Mouse (Mus musculus) ES-E14 (cell line): ENCODE results near the gene Btg3. TPM values are rescaled to one million over a fixed set of nuclear protein-coding genes. Genes with fewer than 3 reads are reported as not detected.
A peak's percentile ranks its signal among the peaks of the same experiment; 100 is the strongest.

Experiments used
- DNase-seq: peaks from one replicate; pipeline ENCODE4 v3.0.0-alpha.2; 2013; ENCODE audit warnings: low read depth, low spot score
- H3K27ac ChIP-seq: 2 replicates; pipeline ENCODE4 v1.5.1; 2012; ENCODE audit warnings: low read depth, mild to moderate bottlenecking, low read length, moderate library complexity, mixed read lengths; ENCODE audit not compliant: poor library complexity, insufficient read depth, severe bottlenecking
- H3K36me3 ChIP-seq: 2 replicates; pipeline ENCODE4 v1.6.1; 2012; ENCODE audit warnings: mild to moderate bottlenecking, low read length, moderate library complexity, mixed read lengths; ENCODE audit not compliant: control insufficient read depth, poor library complexity, insufficient read depth, severe bottlenecking
- H3K4me1 ChIP-seq, 2 experiments: fragments of 150-350 bp in 1 of 2; sonication (generic) in 1 of 2; 2 replicates each; pipeline ENCODE4 v1.6.1; 2012; ENCODE audit warnings: low read length in 2 of 2, mild to moderate bottlenecking in 1 of 2, mixed read lengths in 1 of 2; ENCODE audit not compliant: control insufficient read depth in 2 of 2, insufficient read depth in 2 of 2, poor library complexity in 1 of 2
- H3K4me3 ChIP-seq, 2 experiments: fragments of 150-350 bp in 1 of 2; sonication (generic) in 1 of 2; 2 replicates each; pipeline ENCODE4 v1.5.1; 2012; ENCODE audit warnings: low read length in 2 of 2, low read depth in 1 of 2, mild to moderate bottlenecking in 1 of 2, mixed read lengths in 1 of 2; ENCODE audit not compliant: insufficient read depth in 1 of 2, poor library complexity in 1 of 2, severe bottlenecking in 1 of 2
- H3K9ac ChIP-seq: 2 replicates; pipeline ENCODE4 v1.6.1; 2012; ENCODE audit warnings: low read depth, mild to moderate bottlenecking, low read length, mixed read lengths; ENCODE audit not compliant: poor library complexity, insufficient read depth, severe bottlenecking
- H3K9me3 ChIP-seq: fragments of 150-350 bp; sonication (generic); 2 replicates; pipeline ENCODE4 v1.6.1; 2012; ENCODE audit warnings: low read depth, mild to moderate bottlenecking, low read length; ENCODE audit not compliant: control insufficient read depth, insufficient read depth
- CHD2 ChIP-seq: IDR thresholded peaks from 2 replicates; pipeline ENCODE4 v1.6.1; 2014; ENCODE audit warnings: mild to moderate bottlenecking, low read depth, low read length, inconsistent platforms
- HCFC1 ChIP-seq: IDR thresholded peaks from 2 replicates; pipeline ENCODE4 v1.6.1; 2012; ENCODE audit warnings: low read length, inconsistent platforms, borderline replicate concordance; ENCODE audit not compliant: insufficient read depth
- MAFK ChIP-seq: IDR thresholded peaks from 2 replicates; pipeline ENCODE4 v1.6.1; 2014; ENCODE audit warnings: mild to moderate bottlenecking, low read depth, low read length, inconsistent platforms; ENCODE audit not compliant: insufficient read depth
- ZC3H11A ChIP-seq: IDR thresholded peaks from 2 replicates; pipeline ENCODE4 v1.6.1; 2012; ENCODE audit warnings: low read depth, mild to moderate bottlenecking, inconsistent platforms, low read length, borderline replicate concordance
- ZNF384 ChIP-seq: IDR thresholded peaks from 2 replicates; pipeline ENCODE4 v1.6.1; 2012; ENCODE audit warnings: low read depth, low read length, inconsistent platforms
- in situ Hi-C, 2 experiments: fragments of 600-800 bp; cut with MboI; formaldehyde crosslinking; loops; one replicate each; pipeline ENCODE4 v1.15.1; 2025; ENCODE audit warnings: low sequenced_read_pairs in 2 of 2, inconsistent platforms in 1 of 2; ENCODE audit not compliant: unreplicated experiment in 2 of 2
- total RNA-seq: library from RNA; depleted of rRNA; stranded (reverse); fragments of 300-350 nt; gene quantifications from 2 replicates; pipeline ENCODE4 v1.2.3, GENCODE M21; 2012

Btg3 gene
- total RNA-seq, 1 experiment, result 27.9 TPM

GRCm38 (mm10) chr16:78406657-78407056 is 29.7 kb upstream of the Btg3 start:
- no peak overlapping the region for H3K27ac ChIP-seq
- H3K4me3 ChIP-seq, result no peak overlapping the region
- no peak for TF ChIP-seq CHD2
- no peak for TF ChIP-seq ZC3H11A
- TF ChIP-seq ZNF384, result no peak
- no peak for TF ChIP-seq MAFK
- no peak for TF ChIP-seq HCFC1
- H3K36me3 ChIP-seq, result no peaks in the 10 kb centered on the region
- H3K9ac ChIP-seq, result no peak overlapping the region
- H3K9me3 ChIP-seq, result no peaks in the 10 kb centered on the region
- in situ Hi-C loops, result no loop called here
- H3K4me1 ChIP-seq, result no peaks in the 10 kb centered on the region
- DNase-seq, result no peak

- in situ Hi-C loops, result no loop called here
- TF ChIP-seq HCFC1 (no peak), ZNF384 (no peak), ZC3H11A (no peak), CHD2 (no peak), MAFK (no peak)
- no peak for DNase-seq
Measured at GRCm38 (mm10) chr16:78402316-78402715, 25.3 kb upstream of the Btg3 start.

GRCm38 (mm10) chr16:78399423-78399822 is 22.4 kb upstream of the Btg3 start:
- H3K4me3 ChIP-seq, result no peak overlapping the region
- in situ Hi-C loops, result no loop called here
- no peaks in the 10 kb centered on the region for H3K36me3 ChIP-seq
- H3K27ac ChIP-seq, result no peak overlapping the region
- H3K9ac ChIP-seq, result no peak overlapping the region
- no peaks in the 10 kb centered on the region for H3K9me3 ChIP-seq
- TF ChIP-seq ZC3H11A, result no peak
- TF ChIP-seq ZNF384, result no peak
- no peak for TF ChIP-seq HCFC1
- peak; percentile 78 for TF ChIP-seq MAFK
- DNase-seq, result no peak
- no peaks in the 10 kb centered on the region for H3K4me1 ChIP-seq

More at GRCm38 (mm10) chr16:78402316-78402715, 25.3 kb upstream of the Btg3 start:
- Histone ChIP-seq H3K9me3 (no peaks in the 10 kb centered on the region), H3K27ac (no peak overlapping the region), H3K9ac (no peak overlapping the region), H3K4me1 (no peaks in the 10 kb centered on the region), H3K36me3 (no peaks in the 10 kb centered on the region), H3K4me3 (no peak overlapping the region)

- in situ Hi-C loops, result no loop called here
- DNase-seq, result no peak
- no peak overlapping the region for H3K9ac ChIP-seq
- H3K4me1 ChIP-seq, result no peaks in the 10 kb centered on the region
- H3K27ac ChIP-seq, result no peak overlapping the region
- no peak for TF ChIP-seq MAFK
- TF ChIP-seq CHD2, result no peak
- no peaks in the 10 kb centered on the region for H3K9me3 ChIP-seq
- H3K36me3 ChIP-seq, result no peaks in the 10 kb centered on the region
- no peak overlapping the region for H3K4me3 ChIP-seq
Measured at GRCm38 (mm10) chr16:78398734-78399133, 21.7 kb upstream of the Btg3 start.

GRCm38 (mm10) chr16:78391354-78391753 is 14.4 kb upstream of the Btg3 start:
- Histone ChIP-seq H3K36me3 (no peaks in the 10 kb centered on the region), H3K4me3 (no peak overlapping the region), H3K27ac (no peak overlapping the region), H3K9me3 (no peaks in the 10 kb centered on the region), H3K4me1 (no peaks in the 10 kb centered on the region), H3K9ac (no peak overlapping the region)
- no peak for TF ChIP-seq ZC3H11A
- no peak for TF ChIP-seq HCFC1
- no peak for TF ChIP-seq ZNF384
- in situ Hi-C loops, result no loop called here
- no peak for DNase-seq
